Mouse (Mus musculus): Measurements from ENCODE around the gene Dld. TPM values are rescaled to one million over a fixed set of nuclear protein-coding genes. Genes with fewer than 3 reads are reported as not detected.
A peak's percentile ranks its signal among the peaks of the same experiment; 100 is the strongest.

Dld gene
- polyA plus RNA-seq, 1 experiment from 2014 or later, result 121 TPM

DNA sequence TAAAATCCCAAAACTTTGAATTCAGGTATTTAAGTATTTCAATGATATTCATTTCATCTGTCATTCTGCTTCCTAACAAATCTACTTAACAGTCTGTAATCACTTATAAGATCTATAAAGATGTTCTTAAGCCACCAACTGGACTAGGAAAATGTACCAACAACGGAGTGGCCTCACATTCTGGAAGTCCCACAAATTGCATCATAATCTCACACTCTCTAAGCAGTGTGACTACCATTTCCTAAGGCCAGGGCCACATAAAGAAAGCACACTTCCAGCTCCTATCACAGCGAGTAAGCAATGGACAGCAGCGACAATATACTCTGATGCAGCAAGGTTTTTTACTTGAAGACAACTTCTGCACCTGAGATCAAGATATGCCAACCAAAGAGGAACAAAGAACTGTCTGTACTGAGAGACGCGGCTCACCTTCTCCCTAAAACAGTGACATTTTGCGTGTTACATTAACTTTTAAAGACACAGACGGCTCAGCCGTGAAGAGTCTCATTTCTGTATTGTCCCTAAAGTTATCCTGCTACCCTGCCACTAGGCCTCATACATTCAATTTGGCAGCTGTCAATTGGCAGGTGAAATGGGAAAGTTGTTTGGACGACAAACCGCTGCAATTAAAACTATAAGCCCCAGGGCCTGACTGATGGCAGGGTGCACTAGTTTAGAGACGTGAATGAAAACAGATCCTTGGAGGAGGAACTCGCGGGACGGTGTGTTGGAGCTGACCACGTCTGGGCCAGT, 886 bp downstream of the Dld start:
- ATAC-seq, result no peak
- peaks cover 16% of the 10 kb centered on the region for H3K36me3 ChIP-seq (ENCODE audit: control insufficient read depth, insufficient read depth, low read length)
- H3K27ac ChIP-seq (ENCODE audit: low read depth, low read length), result no peak overlapping the region
- peak overlapping the region; percentile 92 for H3K4me3 ChIP-seq (ENCODE audit: low read depth, low read length)
- no peaks in the 10 kb centered on the region for H3K9me3 ChIP-seq (replicated peaks; ENCODE audit: control insufficient read depth, low read length)
- WGBS, result 29% methylated on average over 15 of the region's 15 CpGs
- H3K4me1 ChIP-seq (ENCODE audit: control insufficient read depth, insufficient read depth, low read length), result peaks cover 7% of the 10 kb centered on the region
- peak overlapping the region; percentile 92 for H3K4me2 ChIP-seq (ENCODE audit: low read length)
- no peaks in the 10 kb centered on the region for H3K27me3 ChIP-seq (replicated peaks; ENCODE audit: control insufficient read depth, insufficient read depth, low read length)
- H3K9ac ChIP-seq (ENCODE audit: low read length), result peak overlapping the region; percentile 90
- DNase-seq (ENCODE audit: low spot score), result no peak

DNA sequence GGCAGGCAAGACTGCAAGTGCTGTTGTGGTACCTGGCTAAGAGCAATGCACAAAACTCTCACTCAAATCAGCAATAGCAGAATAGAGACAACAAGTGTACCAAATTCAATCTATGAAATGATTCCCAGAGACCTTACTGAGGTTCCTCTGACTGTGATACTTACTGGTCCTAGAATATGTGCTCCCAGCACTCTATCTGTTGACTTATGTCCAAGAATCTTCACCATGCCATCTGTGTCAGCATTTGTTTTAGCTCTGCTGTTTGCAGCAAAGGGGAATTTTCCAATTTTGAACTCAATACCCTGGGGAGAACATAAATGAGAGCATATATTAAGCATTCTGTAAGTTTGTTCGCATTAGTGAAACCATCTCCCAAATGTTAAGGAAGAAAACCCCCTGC, 18.0 kb downstream of the Dld start:
- Histone ChIP-seq H3K4me1 (ENCODE audit: control insufficient read depth, insufficient read depth, low read length) (no peaks in the 10 kb centered on the region), H3K36me3 (ENCODE audit: control insufficient read depth, insufficient read depth, low read length) (peaks cover 65% of the 10 kb centered on the region), H3K27me3 (replicated peaks; ENCODE audit: control insufficient read depth, insufficient read depth, low read length) (no peaks in the 10 kb centered on the region), H3K9me3 (replicated peaks; ENCODE audit: control insufficient read depth, low read length) (no peaks in the 10 kb centered on the region), H3K4me2 (ENCODE audit: low read length) (no peak overlapping the region), H3K9ac (ENCODE audit: low read length) (no peak overlapping the region), H3K4me3 (ENCODE audit: low read depth, low read length) (no peak overlapping the region), H3K27ac (ENCODE audit: low read depth, low read length) (no peak overlapping the region)
- WGBS, result 89% methylated on average over 1 of the region's 1 CpGs
- DNase-seq (ENCODE audit: low spot score) (no peak), ATAC-seq (no peak)

DNA sequence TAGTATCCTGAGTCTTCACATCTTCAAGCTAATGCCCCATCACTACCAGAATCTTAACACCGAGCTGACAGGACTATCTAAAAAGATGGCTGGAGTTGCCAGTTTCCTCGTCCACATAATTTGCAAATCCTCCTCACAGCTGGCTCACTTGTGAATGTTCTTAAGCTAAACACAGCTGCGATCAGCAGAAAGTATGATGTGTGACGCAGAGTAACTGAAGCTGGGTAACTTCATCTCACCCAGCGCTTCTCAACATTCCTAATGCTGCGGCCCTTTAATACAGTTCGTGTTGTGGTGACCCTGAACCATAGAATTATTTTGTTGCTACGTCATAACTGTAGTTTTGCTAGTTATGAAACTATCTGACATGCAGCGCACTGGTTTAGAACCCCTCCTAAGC, 24.1 kb downstream of the Dld start:
- H3K27ac ChIP-seq (ENCODE audit: low read depth, low read length), result no peak overlapping the region
- H3K36me3 ChIP-seq (ENCODE audit: control insufficient read depth, insufficient read depth, low read length), result peaks cover 29% of the 10 kb centered on the region; the same call in 1 of the 2 replicates
- no peaks in the 10 kb centered on the region for H3K9me3 ChIP-seq (replicated peaks; ENCODE audit: control insufficient read depth, low read length)
- DNase-seq (ENCODE audit: low spot score) (no peak), ATAC-seq (no peak)
- H3K4me2 ChIP-seq (ENCODE audit: low read length), result no peak overlapping the region
- no peaks in the 10 kb centered on the region for H3K27me3 ChIP-seq (replicated peaks; ENCODE audit: control insufficient read depth, insufficient read depth, low read length)
- no peaks in the 10 kb centered on the region for H3K4me1 ChIP-seq (ENCODE audit: control insufficient read depth, insufficient read depth, low read length)
- no peak overlapping the region for H3K9ac ChIP-seq (ENCODE audit: low read length)
- WGBS, result 94% methylated on average over 9 of the region's 9 CpGs
- H3K4me3 ChIP-seq (ENCODE audit: low read depth, low read length), result no peak overlapping the region

DNA sequence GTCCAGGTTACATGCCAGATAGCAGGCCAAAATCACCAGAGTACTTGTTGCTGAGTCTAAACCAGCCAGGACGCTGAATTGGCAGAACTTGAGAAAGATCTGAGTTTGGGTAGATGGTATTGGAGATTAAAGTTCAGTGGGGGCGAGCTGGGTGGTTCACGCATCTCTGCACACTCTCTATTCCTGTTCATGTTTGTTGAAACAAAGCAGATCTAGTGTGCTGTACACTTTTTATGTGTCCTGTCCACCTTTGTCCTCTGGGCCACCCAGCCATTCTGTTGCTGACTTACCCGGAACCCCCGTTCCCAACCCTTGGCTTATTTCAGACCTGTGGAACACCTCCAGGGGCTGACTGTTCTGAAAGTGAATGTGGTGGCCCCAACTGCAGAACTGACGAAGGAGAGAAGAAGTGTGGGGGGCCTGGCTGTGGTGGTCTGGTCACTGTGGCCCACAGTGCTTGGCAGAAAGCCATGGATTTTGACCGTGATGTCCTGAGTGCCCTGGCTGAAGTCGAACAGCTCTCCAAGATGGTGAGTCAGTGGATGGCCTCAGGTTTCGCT, 28.0 kb downstream of the Dld start:
- no peak for DNase-seq (ENCODE audit: low spot score)
- Histone ChIP-seq H3K9ac (ENCODE audit: low read length) (no peak overlapping the region), H3K36me3 (ENCODE audit: control insufficient read depth, insufficient read depth, low read length) (0 out of 2 replicates have a peak, but pooled peaks cover 11% of the 10 kb centered on the region), H3K27me3 (replicated peaks; ENCODE audit: control insufficient read depth, insufficient read depth, low read length) (no peaks in the 10 kb centered on the region), H3K27ac (ENCODE audit: low read depth, low read length) (no peak overlapping the region), H3K4me2 (ENCODE audit: low read length) (no peak overlapping the region), H3K9me3 (replicated peaks; ENCODE audit: control insufficient read depth, low read length) (no peaks in the 10 kb centered on the region), H3K4me1 (ENCODE audit: control insufficient read depth, insufficient read depth, low read length) (no peaks in the 10 kb centered on the region), H3K4me3 (ENCODE audit: low read depth, low read length) (no peak overlapping the region)
- 86% methylated on average over 9 of the region's 9 CpGs for WGBS
- no peak for ATAC-seq

DNA sequence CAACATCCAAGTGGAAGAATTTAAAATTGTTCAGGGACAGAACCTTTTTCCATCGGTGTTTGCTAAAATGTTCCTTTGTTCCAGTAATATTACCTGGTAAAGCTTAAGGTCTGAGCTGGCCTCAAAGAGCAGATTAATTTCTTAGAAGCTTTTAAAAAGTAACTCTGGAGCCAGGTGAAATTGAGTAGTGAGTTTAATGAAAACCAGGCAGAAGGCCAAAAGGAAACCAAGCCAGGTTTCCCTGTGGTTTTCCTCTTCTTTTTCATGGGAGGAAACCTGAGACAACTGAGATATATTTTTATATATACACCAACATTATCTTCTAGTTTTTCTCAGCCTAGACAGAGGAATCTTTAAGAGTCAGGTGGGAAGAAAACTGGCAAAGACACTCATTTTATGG, 29.7 kb downstream of the Dld start:
- DNase-seq (ENCODE audit: low spot score), result no peak
- Histone ChIP-seq H3K27me3 (replicated peaks; ENCODE audit: control insufficient read depth, insufficient read depth, low read length) (no peaks in the 10 kb centered on the region), H3K27ac (ENCODE audit: low read depth, low read length) (no peak overlapping the region), H3K36me3 (ENCODE audit: control insufficient read depth, insufficient read depth, low read length) (0 out of 2 replicates have a peak, but pooled peaks cover 3% of the 10 kb centered on the region), H3K4me2 (ENCODE audit: low read length) (no peak overlapping the region), H3K4me1 (ENCODE audit: control insufficient read depth, insufficient read depth, low read length) (no peaks in the 10 kb centered on the region), H3K4me3 (ENCODE audit: low read depth, low read length) (no peak overlapping the region), H3K9me3 (replicated peaks; ENCODE audit: control insufficient read depth, low read length) (no peaks in the 10 kb centered on the region), H3K9ac (ENCODE audit: low read length) (no peak overlapping the region)
- WGBS, result 83% methylated on average over 1 of the region's 1 CpGs
- ATAC-seq, result no peak

DNA sequence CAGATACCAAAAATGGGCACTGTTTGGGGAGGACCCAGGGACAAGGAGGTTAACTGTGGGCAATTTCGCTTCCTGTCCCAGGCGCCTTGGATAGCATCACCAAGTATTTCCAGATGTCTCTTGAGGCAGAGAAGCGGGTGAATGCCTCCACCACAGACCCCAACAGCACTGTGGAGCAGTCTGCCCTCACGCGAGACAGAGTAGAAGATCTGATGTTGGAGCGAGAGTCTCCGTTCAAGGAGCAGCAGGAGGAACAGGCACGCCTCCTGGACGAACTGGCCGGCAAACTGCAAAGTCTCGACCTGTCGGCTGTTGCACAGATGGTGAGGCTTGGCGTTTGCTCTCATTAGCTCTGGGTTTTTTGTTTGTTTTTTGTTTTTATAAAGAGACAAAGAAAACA, 30.4 kb downstream of the Dld start:
- no peak for DNase-seq (ENCODE audit: low spot score)
- Histone ChIP-seq H3K4me3 (ENCODE audit: low read depth, low read length) (no peak overlapping the region), H3K4me1 (ENCODE audit: control insufficient read depth, insufficient read depth, low read length) (no peaks in the 10 kb centered on the region), H3K36me3 (ENCODE audit: control insufficient read depth, insufficient read depth, low read length) (no peaks in the 10 kb centered on the region), H3K4me2 (ENCODE audit: low read length) (no peak overlapping the region), H3K9ac (ENCODE audit: low read length) (no peak overlapping the region), H3K9me3 (replicated peaks; ENCODE audit: control insufficient read depth, low read length) (no peaks in the 10 kb centered on the region), H3K27ac (ENCODE audit: low read depth, low read length) (no peak overlapping the region), H3K27me3 (replicated peaks; ENCODE audit: control insufficient read depth, insufficient read depth, low read length) (no peaks in the 10 kb centered on the region)
- 76% methylated on average over 13 of the region's 13 CpGs for whole genome bisulfite sequencing
- no peak for ATAC-seq

DNA sequence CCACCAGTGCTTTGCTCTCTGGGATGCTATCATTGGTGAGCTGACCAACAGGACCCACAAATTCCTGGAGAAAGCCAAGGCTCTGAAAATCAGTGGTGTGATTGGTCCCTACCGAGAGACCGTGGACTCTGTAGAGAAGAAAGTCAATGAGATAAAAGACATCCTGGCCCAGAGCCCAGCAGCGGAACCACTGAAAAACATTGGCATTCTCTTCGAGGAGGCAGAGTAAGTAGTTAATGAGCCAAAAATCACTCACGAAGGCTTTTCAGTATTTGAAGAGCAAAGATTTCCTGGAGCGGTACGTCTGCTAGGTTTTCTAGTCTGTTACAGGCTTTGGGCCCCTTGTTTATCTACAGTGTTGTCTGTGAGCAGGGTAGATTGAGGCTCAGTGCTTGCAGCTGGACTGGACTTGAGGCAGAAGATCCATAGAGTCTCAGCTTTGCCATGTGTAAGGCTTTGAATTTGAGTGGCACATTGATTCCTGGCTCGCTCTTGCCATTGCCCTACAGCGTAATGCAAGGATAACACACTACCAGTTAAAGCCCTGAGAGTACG, 32.8 kb downstream of the Dld start:
- DNase-seq (ENCODE audit: low spot score) (peak; percentile 63), ATAC-seq (no peak)
- Histone ChIP-seq H3K4me1 (ENCODE audit: control insufficient read depth, insufficient read depth, low read length) (no peaks in the 10 kb centered on the region), H3K9ac (ENCODE audit: low read length) (no peak overlapping the region), H3K4me3 (ENCODE audit: low read depth, low read length) (no peak overlapping the region), H3K36me3 (ENCODE audit: control insufficient read depth, insufficient read depth, low read length) (no peaks in the 10 kb centered on the region), H3K4me2 (ENCODE audit: low read length) (no peak overlapping the region), H3K27ac (ENCODE audit: low read depth, low read length) (no peak overlapping the region), H3K9me3 (replicated peaks; ENCODE audit: control insufficient read depth, low read length) (no peaks in the 10 kb centered on the region), H3K27me3 (replicated peaks; ENCODE audit: control insufficient read depth, insufficient read depth, low read length) (no peaks in the 10 kb centered on the region)
- 57% methylated on average over 10 of the region's 10 CpGs for WGBS

DNA sequence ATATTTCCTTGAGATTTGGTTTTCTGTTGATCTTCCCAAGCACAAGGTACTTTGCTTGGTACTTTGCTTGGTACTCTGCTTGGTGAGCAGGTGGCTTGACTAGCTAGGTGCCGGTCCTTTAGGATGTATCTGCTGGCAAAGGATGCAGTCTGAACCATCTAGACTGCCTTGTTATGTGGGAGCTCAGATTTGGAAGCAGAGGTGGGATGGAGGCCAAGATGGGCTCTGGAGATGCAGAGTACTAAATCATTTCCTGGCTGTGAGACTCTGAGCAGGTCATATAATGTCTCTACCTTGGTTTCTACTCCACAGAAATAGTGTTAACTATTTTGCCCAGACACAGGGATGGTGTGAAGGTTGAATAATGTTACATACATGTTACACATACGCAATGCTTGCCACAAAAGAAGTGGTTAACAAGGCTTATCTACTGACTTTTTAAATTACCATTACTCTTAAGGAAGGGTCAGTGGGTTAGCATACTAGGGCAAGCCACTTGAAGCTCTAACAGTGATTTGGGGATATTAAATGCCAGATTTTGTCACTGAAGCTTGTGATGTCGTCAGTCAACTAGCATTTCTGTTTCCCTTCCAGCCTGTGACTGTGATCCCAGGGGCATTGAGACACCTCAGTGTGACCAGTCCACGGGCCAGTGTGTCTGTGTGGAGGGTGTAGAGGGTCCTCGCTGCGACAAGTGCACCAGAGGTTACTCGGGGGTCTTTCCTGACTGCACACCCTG, 33.4 kb downstream of the Dld start:
- Histone ChIP-seq H3K4me3 (ENCODE audit: low read depth, low read length) (no peak overlapping the region), H3K4me2 (ENCODE audit: low read length) (no peak overlapping the region), H3K36me3 (ENCODE audit: control insufficient read depth, insufficient read depth, low read length) (no peaks in the 10 kb centered on the region), H3K9ac (ENCODE audit: low read length) (no peak overlapping the region), H3K9me3 (replicated peaks; ENCODE audit: control insufficient read depth, low read length) (no peaks in the 10 kb centered on the region), H3K27ac (ENCODE audit: low read depth, low read length) (no peak overlapping the region), H3K27me3 (replicated peaks; ENCODE audit: control insufficient read depth, insufficient read depth, low read length) (no peaks in the 10 kb centered on the region), H3K4me1 (ENCODE audit: control insufficient read depth, insufficient read depth, low read length) (no peaks in the 10 kb centered on the region)
- ATAC-seq, result no peak
- no peak for DNase-seq (ENCODE audit: low spot score)
- 89% methylated on average over 7 of the region's 7 CpGs for WGBS
